Mouse (Mus musculus) midbrain, embryonic 13.5 days (tissue): ENCODE data around the gene Magel2. TPM values are rescaled to one million over a fixed set of nuclear protein-coding genes. Genes with fewer than 3 reads are reported as not detected.

ENCODE experiments used
- ATAC-seq: fragments of 200-750 bp; cut with Nextera tagmentation; 2 replicates; pipeline ENCODE4 v1.8.0; 2017; ENCODE audit warnings: mild to moderate bottlenecking, moderate TSS enrichment, moderate library complexity
- H3K27ac ChIP-seq: fragments of 300-500 bp; sonication (generic); 2 replicates; pipeline ENCODE4 v1.5.1; 2015; ENCODE audit warnings: inconsistent platforms, mild to moderate bottlenecking, moderate library complexity
- H3K27me3 ChIP-seq: fragments of 300-500 bp; sonication (generic); 2 replicates; pipeline ENCODE4 v1.6.1; 2015; ENCODE audit warnings: mild to moderate bottlenecking, inconsistent platforms
- H3K36me3 ChIP-seq: fragments of 300-500 bp; sonication (generic); 2 replicates; pipeline ENCODE4 v1.6.1; 2015; ENCODE audit warnings: mild to moderate bottlenecking, inconsistent platforms
- H3K4me1 ChIP-seq: fragments of 300-500 bp; sonication (generic); replicated peaks from 2 replicates; pipeline ENCODE4 v1.6.1; 2015; ENCODE audit warnings: inconsistent platforms
- H3K4me2 ChIP-seq: fragments of 300-500 bp; sonication (generic); replicated peaks from 2 replicates; pipeline ENCODE4 v1.6.1; 2015; ENCODE audit warnings: moderate library complexity, mild to moderate bottlenecking, inconsistent platforms
- H3K4me3 ChIP-seq: fragments of 300-500 bp; sonication (generic); replicated peaks from 2 replicates; pipeline ENCODE4 v1.5.1; 2015; ENCODE audit warnings: mild to moderate bottlenecking, inconsistent platforms
- H3K9ac ChIP-seq: fragments of 300-500 bp; sonication (generic); replicated peaks from 2 replicates; pipeline ENCODE4 v1.6.1; 2015; ENCODE audit warnings: mild to moderate bottlenecking, inconsistent platforms
- H3K9me3 ChIP-seq: fragments of 300-500 bp; sonication (generic); 2 replicates; pipeline ENCODE4 v1.6.1; 2016; ENCODE audit warnings: mild to moderate bottlenecking, inconsistent platforms
- WGBS: fragments of 180-500 bp; shearing (Covaris S2); methylation state at CpG from one replicate; pipeline ENCODE4 v1.1.7; 2015; 5-methylcytosine and 5-hydroxymethylcytosine counted together
- polyA plus RNA-seq: library from polyadenylated mRNA; unstranded; fragments of >200 nt; fragmentation: Nextera tagmentation; extraction: Ambion mirVana; gene quantifications from 2 replicates; pipeline ENCODE4 v1.2.1, GENCODE M21; 2015

Gene Magel2
- polyA plus RNA-seq, 1 experiment from 2014 or later, result 26.8 TPM

DNA sequence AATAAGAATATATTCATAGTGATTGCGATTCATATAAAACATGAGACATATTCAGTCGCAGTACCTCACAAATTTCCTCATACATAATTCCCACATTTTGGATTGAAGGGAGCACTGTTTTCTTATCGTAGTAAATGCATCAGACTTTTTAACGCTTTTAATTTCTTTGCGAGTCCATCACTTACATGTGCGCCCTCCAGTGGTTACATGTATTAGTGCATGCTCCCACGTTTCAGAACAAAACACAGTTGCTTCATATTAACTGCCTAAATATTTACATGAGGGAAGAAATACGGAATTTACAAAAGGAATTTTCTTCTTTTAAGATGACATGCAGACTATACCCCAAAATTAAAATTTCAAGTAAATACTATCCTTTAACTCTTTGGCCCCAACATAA lies 51.5 kb downstream of the Magel2 start:
- no peaks in the 10 kb centered on the region for H3K27me3 ChIP-seq
- H3K4me2 ChIP-seq, result no peak overlapping the region
- ATAC-seq, result no peak
- no peaks in the 10 kb centered on the region for H3K36me3 ChIP-seq
- no peak overlapping the region for H3K4me3 ChIP-seq
- H3K9me3 ChIP-seq, result no peaks in the 10 kb centered on the region
- 22% methylated on average over 8 of the region's 8 CpGs for WGBS
- H3K4me1 ChIP-seq, result no peaks in the 10 kb centered on the region
- H3K27ac ChIP-seq, result no peak overlapping the region
- no peak overlapping the region for H3K9ac ChIP-seq

Other genes starting within 250 kb of the Magel2 start
- 536 and 604 TPM in 2 replicates for gene Ndn, start 30.4 kb upstream of the Magel2 start, polyA plus RNA-seq
- gene Mkrn3, start 43.1 kb downstream of the Magel2 start, polyA plus RNA-seq, result 23.5 and 26.4 TPM in 2 replicates
- gene Peg12, start 87.5 kb downstream of the Magel2 start, polyA plus RNA-seq, result 33.4 and 38.8 TPM in 2 replicates